Mouse (Mus musculus) heart, postnatal 0 days (tissue): ENCODE measurements around the gene Fhit. TPM values are rescaled to one million over a fixed set of nuclear protein-coding genes. Genes with fewer than 3 reads are reported as not detected.

Experiments
- ATAC-seq: fragments of 200-750 bp; cut with Nextera tagmentation; 2 replicates; pipeline ENCODE4 v1.8.0; 2017; ENCODE audit warnings: low read depth, moderate number of reproducible peaks, moderate library complexity; ENCODE audit not compliant: insufficient read depth
- DNase-seq: peaks from one replicate; pipeline ENCODE4 v3.0.0-alpha.2; 2016; ENCODE audit warnings: low spot score
- H3K27ac ChIP-seq: fragments of 300-500 bp; sonication (generic); 2 replicates; pipeline ENCODE4 v1.5.1; 2014; ENCODE audit warnings: low read depth, mild to moderate bottlenecking
- H3K27me3 ChIP-seq: fragments of 300-500 bp; sonication (generic); 2 replicates; pipeline ENCODE4 v1.6.1; 2014; ENCODE audit warnings: low read length, mixed read lengths; ENCODE audit not compliant: control insufficient read depth, insufficient read depth
- H3K36me3 ChIP-seq: fragments of 300-500 bp; sonication (generic); replicated peaks from 2 replicates; pipeline ENCODE4 v1.6.1; 2014; ENCODE audit warnings: low read length, mixed read lengths; ENCODE audit not compliant: control insufficient read depth, insufficient read depth
- H3K4me1 ChIP-seq: fragments of 300-500 bp; sonication (generic); 2 replicates; pipeline ENCODE4 v1.6.1; 2014; ENCODE audit warnings: antibody characterized with exemption; ENCODE audit not compliant: control insufficient read depth, insufficient read depth
- H3K4me2 ChIP-seq: fragments of 300-500 bp; sonication (generic); 2 replicates; pipeline ENCODE4 v1.6.1; 2014; ENCODE audit warnings: low read depth, mild to moderate bottlenecking, low read length, moderate library complexity
- H3K4me3 ChIP-seq: fragments of 300-500 bp; sonication (generic); 2 replicates; pipeline ENCODE4 v1.5.1; 2014; ENCODE audit warnings: low read depth, low read length
- H3K9ac ChIP-seq: fragments of 300-500 bp; sonication (generic); replicated peaks from 2 replicates; pipeline ENCODE4 v1.6.1; 2014; ENCODE audit warnings: low read depth, low read length, mixed read lengths
- H3K9me3 ChIP-seq: fragments of 300-500 bp; sonication (generic); replicated peaks from 2 replicates; pipeline ENCODE4 v1.6.1; 2016; ENCODE audit warnings: low read length; ENCODE audit not compliant: control insufficient read depth
- CTCF ChIP-seq: IDR thresholded peaks from 2 replicates; pipeline ENCODE4 v1.5.1; 2016; ENCODE audit warnings: antibody characterized with exemption, control low read depth, low read depth
- EP300 ChIP-seq: IDR thresholded peaks from 2 replicates; pipeline ENCODE4 v1.6.1; 2016; ENCODE audit warnings: antibody characterized with exemption, low read depth
- WGBS: fragments of 180-500 bp; shearing (Covaris S2); extraction: QIAGEN DNeasy Blood & Tissue Kit; methylation state at CpG from one replicate; pipeline ENCODE4 v1.1.7; 2014; 5-methylcytosine and 5-hydroxymethylcytosine counted together
- polyA plus RNA-seq: library from polyadenylated mRNA; unstranded; fragments of >200 nt; fragmentation: Nextera tagmentation; extraction: Ambion mirVana; gene quantifications from 2 replicates; pipeline ENCODE4 v1.2.1, GENCODE M21; 2015
- total RNA-seq: library from RNA; depleted of rRNA; stranded (reverse); fragments of >200 nt; gene quantifications from 2 replicates; pipeline ENCODE4 v1.2.3, GENCODE M21; 2014; ENCODE audit warnings: low replicate concordance

The Fhit gene
- total and polyA plus RNA-seq, 2 experiments from 2014 or later: 4.1 to 5.2 TPM

- no peak for TF ChIP-seq EP300
- no peak for TF ChIP-seq CTCF
- Histone ChIP-seq H3K4me1 (no peaks in the 10 kb centered on the region), H3K36me3 (no peaks in the 10 kb centered on the region), H3K27ac (no peak overlapping the region), H3K9me3 (no peaks in the 10 kb centered on the region), H3K27me3 (no peaks in the 10 kb centered on the region), H3K4me3 (no peak overlapping the region), H3K4me2 (no peak overlapping the region), H3K9ac (no peak overlapping the region)
- ATAC-seq: no peak
- no peak for DNase-seq
- 93% methylated on average over 3 of the region's 3 CpGs for WGBS
Measured at GRCm38 (mm10) chr14:9613126-9613525, 1548.7 kb downstream of the Fhit start.

GRCm38 (mm10) chr14:9609120-9609519, 1552.7 kb downstream of the Fhit start:
- WGBS: 58% methylated on average over 7 of the region's 7 CpGs
- Histone ChIP-seq H3K4me3 (no peak overlapping the region), H3K9me3 (no peaks in the 10 kb centered on the region), H3K4me1 (0 out of 2 replicates have a peak, but pooled peaks cover 3% of the 10 kb centered on the region), H3K4me2 (no peak overlapping the region), H3K27ac (no peak overlapping the region), H3K36me3 (no peaks in the 10 kb centered on the region), H3K9ac (no peak overlapping the region), H3K27me3 (no peaks in the 10 kb centered on the region)
- ATAC-seq (no peak), DNase-seq (no peak)
- TF ChIP-seq CTCF (no peak), EP300 (no peak)

DNA sequence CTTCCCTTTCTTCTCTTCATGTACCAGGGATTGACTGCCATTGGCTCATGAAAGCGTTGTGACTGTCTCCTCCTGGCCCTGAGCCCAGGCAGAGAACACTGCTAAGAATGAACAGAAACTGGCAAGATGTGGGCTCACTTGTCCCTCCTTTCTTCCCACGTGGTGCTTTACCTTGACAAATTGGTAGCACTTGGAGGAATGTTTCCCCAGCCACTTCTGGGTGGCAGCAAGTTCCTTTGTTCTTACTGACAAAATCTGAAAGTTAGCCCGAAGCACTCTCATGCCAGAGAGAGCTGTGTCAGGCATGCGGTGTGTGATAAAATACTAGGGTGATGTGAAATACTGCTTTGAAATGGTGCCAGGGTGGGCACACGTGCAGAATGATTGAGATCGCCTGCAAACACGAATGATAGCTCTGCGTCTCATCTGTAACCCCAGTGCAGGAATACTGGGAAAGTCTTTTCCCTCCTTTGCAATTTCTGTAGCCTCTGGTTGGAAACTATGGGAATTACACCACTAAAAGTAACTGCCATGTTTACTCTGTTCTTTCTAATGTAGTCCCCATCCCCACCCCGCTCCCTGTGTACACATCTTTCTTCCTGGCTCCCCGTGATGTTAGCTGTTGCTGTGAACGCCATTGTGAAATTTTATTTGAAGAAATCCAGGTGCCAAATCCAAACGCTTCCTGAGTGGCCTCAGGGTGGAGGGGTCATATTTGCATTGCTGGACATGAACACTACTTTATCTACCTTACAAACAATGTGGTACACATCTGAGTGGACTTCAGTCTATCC, 1555.1 kb downstream of the Fhit start:
- no peak for TF ChIP-seq EP300
- Histone ChIP-seq H3K27me3 (no peaks in the 10 kb centered on the region), H3K4me3 (no peak overlapping the region), H3K9ac (no peak overlapping the region), H3K4me2 (no peak overlapping the region), H3K27ac (no peak overlapping the region), H3K4me1 (0 out of 2 replicates have a peak, but pooled peaks cover 3% of the 10 kb centered on the region), H3K9me3 (no peaks in the 10 kb centered on the region), H3K36me3 (no peaks in the 10 kb centered on the region)
- ATAC-seq: no peak
- 50% methylated on average over 12 of the region's 12 CpGs for WGBS
- DNase-seq: no peak

DNA sequence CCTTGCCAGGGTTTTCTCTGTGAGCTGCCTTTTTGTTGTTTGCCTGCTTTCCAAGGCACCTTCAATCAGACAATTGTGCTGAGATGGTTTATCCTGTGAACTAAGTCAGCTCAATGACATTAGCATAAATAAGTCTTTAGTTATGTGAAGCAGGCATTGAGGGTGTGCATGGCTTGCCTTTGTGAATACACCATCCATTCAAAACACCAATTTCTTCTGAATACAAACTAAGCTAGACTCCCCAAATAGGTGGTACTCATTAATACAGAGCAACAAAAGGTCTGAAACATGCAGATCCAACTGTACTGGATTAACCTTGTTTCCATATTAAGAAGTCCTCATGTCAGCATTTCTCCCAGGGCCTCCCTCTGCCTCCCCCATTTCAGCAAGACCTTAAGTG, 1561.6 kb downstream of the Fhit start:
- DNase-seq (no peak), ATAC-seq (no peak)
- no peak for TF ChIP-seq CTCF
- TF ChIP-seq EP300: no peak
- no peak overlapping the region for H3K4me3 ChIP-seq
- H3K9ac ChIP-seq: no peak overlapping the region
- no peaks in the 10 kb centered on the region for H3K36me3 ChIP-seq
- no peaks in the 10 kb centered on the region for H3K9me3 ChIP-seq
- H3K4me2 ChIP-seq: no peak overlapping the region
- no peaks in the 10 kb centered on the region for H3K4me1 ChIP-seq
- no peaks in the 10 kb centered on the region for H3K27me3 ChIP-seq
- H3K27ac ChIP-seq: no peak overlapping the region

DNA sequence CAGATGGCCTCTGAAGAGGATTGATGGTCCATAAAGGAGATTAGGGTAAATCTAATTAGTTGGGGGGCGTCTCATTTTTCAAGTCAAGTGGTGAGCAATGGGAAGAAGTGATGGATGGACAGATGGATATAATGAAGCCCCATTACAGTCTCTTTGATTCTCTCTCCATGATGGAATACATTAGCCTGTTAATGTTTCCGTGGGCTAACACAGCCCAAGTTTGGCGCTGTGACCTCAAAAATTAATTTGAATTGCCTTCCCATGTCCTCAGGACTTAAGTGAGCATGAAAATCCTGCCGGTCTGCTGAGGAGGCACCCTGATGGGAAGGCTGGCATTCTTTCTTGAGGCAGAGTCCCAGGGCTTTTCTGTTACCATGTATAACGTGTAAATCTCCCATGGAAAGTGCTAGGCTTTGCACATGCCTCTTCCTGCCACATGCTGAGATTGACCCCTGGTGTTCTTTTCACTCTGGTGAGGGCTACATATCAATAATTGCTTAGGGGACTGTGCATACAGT, 1564.3 kb downstream of the Fhit start:
- H3K27me3 ChIP-seq: no peaks in the 10 kb centered on the region
- H3K9me3 ChIP-seq: no peaks in the 10 kb centered on the region
- H3K4me2 ChIP-seq: no peak overlapping the region
- H3K4me1 ChIP-seq: no peaks in the 10 kb centered on the region
- DNase-seq (no peak), ATAC-seq (no peak)
- no peaks in the 10 kb centered on the region for H3K36me3 ChIP-seq
- H3K4me3 ChIP-seq: no peak overlapping the region
- WGBS: 68% methylated on average over 5 of the region's 5 CpGs
- TF ChIP-seq EP300 (no peak), CTCF (no peak)
- H3K27ac ChIP-seq: no peak overlapping the region
- no peak overlapping the region for H3K9ac ChIP-seq

GRCm38 (mm10) chr14:9589121-9589520, 1572.7 kb downstream of the Fhit start:
- Histone ChIP-seq H3K4me3 (no peak overlapping the region), H3K9ac (no peak overlapping the region), H3K36me3 (no peaks in the 10 kb centered on the region), H3K4me1 (peaks cover 6% of the 10 kb centered on the region; the same call in 1 of the 2 replicates), H3K27me3 (no peaks in the 10 kb centered on the region), H3K9me3 (no peaks in the 10 kb centered on the region), H3K27ac (no peak overlapping the region), H3K4me2 (no peak overlapping the region)
- ATAC-seq (no peak), DNase-seq (no peak)
- no peak for TF ChIP-seq CTCF
- TF ChIP-seq EP300: no peak
- 81% methylated on average over 1 of the region's 1 CpGs for whole genome bisulfite sequencing
